Mouse (Mus musculus) midbrain, embryonic 14.5 days (tissue): Measurements from ENCODE around the gene Ubap2. TPM values are rescaled to one million over a fixed set of nuclear protein-coding genes. Genes with fewer than 3 reads are reported as not detected.

Source experiments
- polyA plus RNA-seq: library from polyadenylated mRNA; unstranded; fragments of >200 nt; fragmentation: Nextera tagmentation; extraction: Ambion mirVana; gene quantifications from 2 replicates; pipeline ENCODE4 v1.2.1, GENCODE M21; 2014

Gene Ubap2
- polyA plus RNA-seq, 1 experiment from 2014 or later = 56.2 TPM

Other genes starting within 250 kb of the Ubap2 start
- 0.16 TPM in 1 of 2 replicates, not detected in the other for gene Aqp7, start 227.0 kb downstream of the Ubap2 start, polyA plus RNA-seq
- 0.22 TPM in 1 of 2 replicates, not detected in the other for gene Aqp3, start 177.0 kb downstream of the Ubap2 start, polyA plus RNA-seq
- 35.7 and 38.1 TPM in 2 replicates for gene Nol6, start 150.7 kb downstream of the Ubap2 start, polyA plus RNA-seq
- 75.7 and 80.7 TPM in 2 replicates for gene Ube2r2, start 139.4 kb downstream of the Ubap2 start, polyA plus RNA-seq
- gene Dcaf12, start 39.7 kb upstream of the Ubap2 start, polyA plus RNA-seq = 63.6 and 66.6 TPM in 2 replicates
- gene Ubap1, start 73.9 kb upstream of the Ubap2 start, polyA plus RNA-seq = 58.4 and 77.2 TPM in 2 replicates
- gene Kif24, start 189.7 kb upstream of the Ubap2 start, polyA plus RNA-seq = 3.3 and 3.7 TPM in 2 replicates
- 68.4 and 79.9 TPM in 2 replicates for gene Nudt2, start 190.0 kb upstream of the Ubap2 start, polyA plus RNA-seq
- gene AI464131, start 227.9 kb upstream of the Ubap2 start, polyA plus RNA-seq = 7.2 and 8.0 TPM in 2 replicates
- gene 1110017D15Rik, start 242.2 kb upstream of the Ubap2 start, polyA plus RNA-seq = 12.9 and 13.2 TPM in 2 replicates